Mouse (Mus musculus) lung, adult 2 months (tissue): ENCODE results near the gene Ttc23.

Experiments
- CTCF ChIP-seq: fragments of 200-500 bp; IDR thresholded peaks from 2 replicates; pipeline ENCODE4 v1.5.1; 2011; ENCODE audit warnings: mild to moderate bottlenecking, low read length, control low read depth; ENCODE audit not compliant: insufficient read depth
- POLR2A ChIP-seq: fragments of 200-500 bp; IDR thresholded peaks from 2 replicates; pipeline ENCODE4 v1.6.1; 2011; ENCODE audit warnings: low read depth, mild to moderate bottlenecking, control low read depth, low read length, borderline replicate concordance; ENCODE audit errors: extremely low read depth

DNA sequence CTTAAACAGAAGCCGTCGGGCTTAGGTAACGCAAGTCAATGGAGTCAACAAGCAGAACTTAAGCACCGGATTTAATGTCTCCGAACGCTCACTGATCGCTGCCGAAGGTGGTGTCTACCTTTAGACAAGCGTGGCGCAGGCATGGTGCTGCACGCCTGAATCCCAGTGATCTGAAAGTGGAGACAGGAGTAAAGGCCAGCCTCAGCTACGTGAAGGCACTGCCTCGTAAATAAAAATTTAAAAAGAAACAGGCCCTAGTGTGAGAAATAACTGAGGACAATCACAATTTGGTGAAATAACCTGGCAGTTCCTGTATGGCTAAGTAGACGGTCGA lies 1.6 kb upstream of the Ttc23 start:
- TF ChIP-seq POLR2A (no peak), CTCF (no peak)
